Mouse (Mus musculus): ENCODE data around the gene 1700019N19Rik.

The 1700019N19Rik gene

GRCm38 (mm10) chr19:58794284-58794683, at the start of gene 1700019N19Rik:
Gene 1700019N19Rik, minus strand, starts transcription at chr19:58794461.
- DNase-seq (ENCODE audit: low read depth, low spot score): peak; percentile 74

GRCm38 (mm10) chr19:58843606-58844005, 49.3 kb upstream of the 1700019N19Rik start:
- no peak for DNase-seq (ENCODE audit: low read depth, low spot score)

GRCm38 (mm10) chr19:58840721-58841271, 46.5 kb upstream of the 1700019N19Rik start:
- DNase-seq (ENCODE audit: low read depth, low spot score): no peak

GRCm38 (mm10) chr19:58839806-58840205, 45.5 kb upstream of the 1700019N19Rik start:
- no peak for DNase-seq (ENCODE audit: low read depth, low spot score)

- no peak for DNase-seq (ENCODE audit: low read depth, low spot score)
Measured at GRCm38 (mm10) chr19:58839345-58839744, 45.1 kb upstream of the 1700019N19Rik start.

GRCm38 (mm10) chr19:58838706-58839105, 44.4 kb upstream of the 1700019N19Rik start:
- no peak for DNase-seq (ENCODE audit: low read depth, low spot score)

- DNase-seq (ENCODE audit: low read depth, low spot score): no peak
Measured at GRCm38 (mm10) chr19:58833639-58834180, 39.4 kb upstream of the 1700019N19Rik start.

GRCm38 (mm10) chr19:58832988-58833387, 38.7 kb upstream of the 1700019N19Rik start:
- no peak for DNase-seq (ENCODE audit: low read depth, low spot score)

GRCm38 (mm10) chr19:58831280-58831922, 37.1 kb upstream of the 1700019N19Rik start:
- DNase-seq (ENCODE audit: low read depth, low spot score): no peak

GRCm38 (mm10) chr19:58830182-58830581, 35.9 kb upstream of the 1700019N19Rik start:
- no peak for DNase-seq (ENCODE audit: low read depth, low spot score)

- DNase-seq (ENCODE audit: low read depth, low spot score): no peak
Measured at GRCm38 (mm10) chr19:58829575-58829974, 35.3 kb upstream of the 1700019N19Rik start.

- no peak for DNase-seq (ENCODE audit: low read depth, low spot score)
Measured at GRCm38 (mm10) chr19:58827656-58828055, 33.4 kb upstream of the 1700019N19Rik start.

- no peak for DNase-seq (ENCODE audit: low read depth, low spot score)
Measured at GRCm38 (mm10) chr19:58824316-58824715, 30.1 kb upstream of the 1700019N19Rik start.

GRCm38 (mm10) chr19:58823301-58823700, 29.0 kb upstream of the 1700019N19Rik start:
- DNase-seq (ENCODE audit: low read depth, low spot score): no peak

GRCm38 (mm10) chr19:58822454-58823200, 28.4 kb upstream of the 1700019N19Rik start:
- DNase-seq (ENCODE audit: low read depth, low spot score): no peak

- DNase-seq (ENCODE audit: low read depth, low spot score): peak; percentile 75
Measured at GRCm38 (mm10) chr19:58818571-58819415, 24.5 kb upstream of the 1700019N19Rik start.

GRCm38 (mm10) chr19:58817398-58817797, 23.1 kb upstream of the 1700019N19Rik start:
- DNase-seq (ENCODE audit: low read depth, low spot score): no peak

GRCm38 (mm10) chr19:58816453-58817041, 22.3 kb upstream of the 1700019N19Rik start:
- peak; percentile 31 for DNase-seq (ENCODE audit: low read depth, low spot score)

- DNase-seq (ENCODE audit: low read depth, low spot score): no peak
Measured at GRCm38 (mm10) chr19:58815179-58815922, 21.1 kb upstream of the 1700019N19Rik start.

GRCm38 (mm10) chr19:58810536-58810935, 16.3 kb upstream of the 1700019N19Rik start:
- DNase-seq (ENCODE audit: low read depth, low spot score): no peak

Data from R1 (cell line).